Mouse (Mus musculus) lung, postnatal 0 days (tissue): ENCODE measurements around the gene Tex9.

Source experiments
- CTCF ChIP-seq: IDR thresholded peaks from 2 replicates; pipeline ENCODE4 v1.5.1; 2016; ENCODE audit warnings: antibody characterized with exemption, mild to moderate bottlenecking
- EP300 ChIP-seq: IDR thresholded peaks from 2 replicates; pipeline ENCODE4 v1.6.1; 2016; ENCODE audit warnings: antibody characterized with exemption, mild to moderate bottlenecking, control low read depth

- TF ChIP-seq CTCF (no peak), EP300 (no peak)
These were observed 38.8 kb upstream of the Tex9 start for GRCm38 (mm10) chr9:72530824-72531223.
